Mouse (Mus musculus) adrenal gland (tissue): Measurements from ENCODE around the gene Cux2.

Experiments
- intact Hi-C: fragments of 180-260 bp; cut with DNase I; formaldehyde crosslinking; loops from one replicate; pipeline ENCODE4 v1.15.1; 2025
- long read RNA-seq, 2 experiments: library from polyadenylated mRNA; unstranded; transcript quantifications; one replicate each; pipeline ENCODE4 v2.0.0; 2020; ENCODE audit warnings: borderline replicate concordance in 1 of 2; ENCODE audit not compliant: insufficient replicate concordance in 1 of 2

Cux2 gene
- long read RNA-seq, experiment 1, partial matches to known transcripts = 0 of 10 reads
- long read RNA-seq, experiment 1, other reads (novel, unspliced or antisense) = 10 of 10 reads
- long read RNA-seq, experiment 2, partial matches to known transcripts = 0 of 7 reads
- long read RNA-seq, experiment 2, other reads (novel, unspliced or antisense) = 7 of 7 reads

- intact Hi-C loops = loop anchor here (1.0 to 10.0 kb wide), 3 partner anchors 39 to 155 kb away; no protein-coding TSS in a partner anchor
Observed at GRCm38 (mm10) chr5:122050017-122050831, at the start of gene Cux2. Gene Cux2 (minus strand): TSS chr5:122050102.

DNA sequence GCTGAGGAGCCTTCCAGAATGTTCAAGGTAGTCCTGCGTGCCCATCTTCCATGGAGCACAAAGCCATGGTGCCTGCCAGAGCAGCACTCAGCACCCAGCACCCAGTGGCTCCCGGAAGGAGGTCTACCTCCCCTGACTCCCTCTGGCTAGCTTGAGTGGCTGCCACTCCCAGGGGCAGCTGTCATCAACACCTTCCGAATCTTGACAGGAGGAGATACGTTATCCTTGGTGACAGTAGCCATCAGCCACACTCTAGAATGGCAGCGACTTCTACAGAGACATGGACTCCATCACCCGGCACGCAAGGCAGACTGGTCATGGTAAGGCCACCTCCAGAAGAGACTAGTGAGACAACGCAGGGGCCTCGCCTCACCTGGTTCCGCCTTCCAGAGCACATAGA, 44.5 kb upstream of the Cux2 start:
- intact Hi-C loops = no loop called here

- intact Hi-C loops = no loop called here
Observed at GRCm38 (mm10) chr5:122093734-122094133, 43.8 kb upstream of the Cux2 start.

GRCm38 (mm10) chr5:122092794-122093193, 42.9 kb upstream of the Cux2 start:
- intact Hi-C loops = no loop called here

- intact Hi-C loops = no loop called here
Observed at GRCm38 (mm10) chr5:122091070-122091469, 41.2 kb upstream of the Cux2 start.

GRCm38 (mm10) chr5:122089664-122090063, 39.8 kb upstream of the Cux2 start:
- intact Hi-C loops = loop anchor here (1.0 to 5.0 kb wide), 4 partner anchors 39 to 217 kb away; partner anchors contain the start of gene Cux2

GRCm38 (mm10) chr5:122088917-122089316, 39.0 kb upstream of the Cux2 start:
- intact Hi-C loops = loop anchor here (1.0 to 5.0 kb wide), 4 partner anchors 39 to 216 kb away; partner anchors contain the start of gene Cux2

DNA sequence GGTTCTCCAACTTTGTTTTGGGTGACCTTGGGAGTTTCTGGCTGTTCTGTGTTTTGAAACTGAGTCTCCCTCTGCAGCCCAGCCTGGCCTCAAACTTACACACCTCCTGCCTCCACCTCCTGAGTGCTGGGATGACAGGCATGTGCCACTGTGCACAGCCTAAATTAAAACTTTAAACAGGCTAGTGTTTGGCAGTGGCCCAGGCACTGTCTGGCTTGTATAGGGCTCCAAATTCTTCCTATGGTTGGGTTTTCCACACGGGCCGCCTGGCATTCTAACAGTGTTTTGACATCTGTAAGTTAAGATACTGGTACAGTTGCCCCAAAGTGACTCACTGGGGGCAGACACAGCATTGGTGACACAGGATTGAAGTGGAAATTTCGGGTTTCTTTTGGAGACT, 36.2 kb upstream of the Cux2 start:
- intact Hi-C loops = loop anchor here (5.0 kb wide), 1 partner anchor 189 kb away; no protein-coding TSS in a partner anchor

GRCm38 (mm10) chr5:122085291-122085690, 35.4 kb upstream of the Cux2 start:
- intact Hi-C loops = loop anchor here (5.0 kb wide), 1 partner anchor 188 kb away; no protein-coding TSS in a partner anchor

DNA sequence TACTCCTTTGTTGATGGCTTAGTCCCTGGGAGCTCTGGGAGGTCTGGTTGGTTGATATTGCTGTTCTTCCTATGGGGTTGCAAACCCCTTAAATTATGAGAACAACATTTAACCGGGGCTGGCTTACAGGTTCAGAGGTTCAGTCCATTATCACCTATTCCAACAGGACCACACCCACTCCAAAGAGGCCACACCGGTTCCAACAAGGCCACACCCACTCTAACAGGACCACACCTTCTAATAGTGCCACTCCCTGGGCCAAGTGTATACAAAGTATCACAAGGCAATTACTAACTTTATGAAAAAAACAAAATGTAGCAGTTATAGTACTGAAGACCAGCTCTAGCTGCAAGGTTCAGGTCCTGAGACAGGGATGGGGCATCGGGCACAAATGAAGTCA, 34.6 kb upstream of the Cux2 start:
- intact Hi-C loops = no loop called here

DNA sequence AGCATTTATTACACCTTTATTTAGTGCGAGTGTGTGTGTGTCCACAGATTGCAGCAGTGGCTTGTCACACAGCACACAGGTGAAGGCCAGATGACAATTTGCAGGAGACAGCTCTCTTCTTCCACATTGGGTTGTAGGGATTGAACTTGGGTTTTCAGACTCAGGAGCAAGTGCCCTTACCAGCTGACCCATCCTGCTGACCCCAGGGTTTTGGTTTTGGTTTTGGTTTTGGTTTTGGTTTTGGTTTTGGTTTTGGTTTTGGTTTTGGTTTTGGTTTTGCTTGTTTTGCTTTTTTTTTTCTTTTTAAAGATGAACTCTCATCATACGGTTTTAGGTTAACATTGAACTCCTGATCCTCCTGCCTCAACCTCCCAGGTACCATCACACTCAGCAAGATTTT, 33.4 kb upstream of the Cux2 start:
- intact Hi-C loops = no loop called here

GRCm38 (mm10) chr5:122081471-122081870, 31.6 kb upstream of the Cux2 start:
- intact Hi-C loops = no loop called here

DNA sequence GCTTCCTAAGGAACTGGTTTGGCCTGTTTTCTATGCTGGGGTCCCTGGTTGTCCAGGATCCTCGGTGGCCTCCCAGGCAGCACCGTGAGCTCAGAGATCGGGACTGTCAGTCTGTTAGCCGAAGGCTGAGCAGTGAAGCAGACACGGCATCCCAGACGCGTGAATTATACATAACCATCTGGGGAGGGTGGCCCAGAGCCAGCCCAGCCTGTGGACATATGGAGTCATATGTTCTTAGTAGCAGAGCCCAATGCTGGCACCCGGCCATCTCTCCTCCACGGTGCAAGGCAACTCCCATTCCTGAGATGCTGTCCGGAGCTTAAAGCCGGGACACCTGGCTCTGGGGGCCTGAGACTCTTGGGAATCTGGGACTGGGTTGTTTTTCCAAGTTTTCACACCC, 31.0 kb upstream of the Cux2 start:
- intact Hi-C loops = no loop called here

GRCm38 (mm10) chr5:122079796-122080195, 29.9 kb upstream of the Cux2 start:
- intact Hi-C loops = no loop called here

GRCm38 (mm10) chr5:122077244-122077643, 27.3 kb upstream of the Cux2 start:
- intact Hi-C loops = no loop called here

DNA sequence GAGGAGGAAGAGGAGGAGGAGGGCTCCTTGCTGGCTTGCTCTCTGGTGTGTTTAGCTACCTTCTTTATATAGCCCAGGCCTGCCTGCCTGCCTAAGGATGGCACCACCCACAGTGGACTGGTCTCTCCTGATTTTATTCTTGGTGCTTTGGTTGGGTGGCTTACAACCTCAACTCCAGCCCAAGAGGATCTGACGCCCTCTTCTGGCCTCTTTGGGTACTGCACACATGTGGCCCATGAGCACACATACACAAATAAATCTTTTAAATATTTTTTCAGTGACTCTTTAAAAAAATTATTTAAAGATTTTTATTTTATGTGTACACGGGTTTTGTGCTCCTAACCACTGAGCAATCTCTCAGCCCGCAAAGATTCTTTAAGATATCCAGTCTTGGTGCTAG, 25.8 kb upstream of the Cux2 start:
- intact Hi-C loops = no loop called here

DNA sequence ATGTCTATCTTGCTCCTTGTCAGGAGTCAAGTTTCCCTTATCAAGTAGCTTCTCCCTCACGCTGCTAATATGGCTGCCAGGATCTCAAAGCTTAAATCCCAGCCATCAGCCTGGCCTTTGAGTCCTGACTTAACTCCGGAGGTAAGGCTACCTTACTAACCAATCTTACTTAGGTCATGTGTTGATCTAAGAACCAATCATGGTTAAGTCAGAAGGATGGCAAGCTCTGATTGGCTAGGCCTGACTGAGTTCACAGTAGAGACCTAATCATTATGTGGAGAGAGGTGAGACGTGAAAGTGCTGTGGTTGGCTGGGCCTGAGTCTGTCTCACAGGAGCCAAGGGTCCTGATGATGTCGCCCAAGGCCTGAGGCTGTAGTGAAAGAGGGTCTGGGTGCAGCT, 22.1 kb upstream of the Cux2 start:
- intact Hi-C loops = no loop called here

- intact Hi-C loops = no loop called here
Observed at GRCm38 (mm10) chr5:122070963-122071800, 21.3 kb upstream of the Cux2 start.

DNA sequence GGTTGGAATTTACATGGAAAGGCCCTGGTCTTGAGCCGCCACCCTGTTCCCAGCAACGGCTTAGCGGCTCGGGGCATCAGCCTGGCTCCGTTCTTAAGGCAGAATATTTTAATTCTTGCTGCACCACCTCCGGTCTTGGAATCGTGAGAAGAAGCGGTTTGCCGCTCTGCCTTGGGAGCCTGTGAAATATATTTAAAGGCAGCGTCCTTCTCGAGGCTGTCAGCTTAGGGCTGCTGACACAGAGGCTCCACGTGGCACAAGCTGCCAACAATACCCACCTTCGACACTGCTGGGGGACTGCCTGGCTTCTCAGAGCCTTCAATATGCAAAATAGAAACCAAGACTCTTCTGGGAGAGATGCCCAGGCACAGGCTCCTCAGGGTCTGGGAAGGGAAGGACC, 18.7 kb upstream of the Cux2 start:
- intact Hi-C loops = no loop called here

DNA sequence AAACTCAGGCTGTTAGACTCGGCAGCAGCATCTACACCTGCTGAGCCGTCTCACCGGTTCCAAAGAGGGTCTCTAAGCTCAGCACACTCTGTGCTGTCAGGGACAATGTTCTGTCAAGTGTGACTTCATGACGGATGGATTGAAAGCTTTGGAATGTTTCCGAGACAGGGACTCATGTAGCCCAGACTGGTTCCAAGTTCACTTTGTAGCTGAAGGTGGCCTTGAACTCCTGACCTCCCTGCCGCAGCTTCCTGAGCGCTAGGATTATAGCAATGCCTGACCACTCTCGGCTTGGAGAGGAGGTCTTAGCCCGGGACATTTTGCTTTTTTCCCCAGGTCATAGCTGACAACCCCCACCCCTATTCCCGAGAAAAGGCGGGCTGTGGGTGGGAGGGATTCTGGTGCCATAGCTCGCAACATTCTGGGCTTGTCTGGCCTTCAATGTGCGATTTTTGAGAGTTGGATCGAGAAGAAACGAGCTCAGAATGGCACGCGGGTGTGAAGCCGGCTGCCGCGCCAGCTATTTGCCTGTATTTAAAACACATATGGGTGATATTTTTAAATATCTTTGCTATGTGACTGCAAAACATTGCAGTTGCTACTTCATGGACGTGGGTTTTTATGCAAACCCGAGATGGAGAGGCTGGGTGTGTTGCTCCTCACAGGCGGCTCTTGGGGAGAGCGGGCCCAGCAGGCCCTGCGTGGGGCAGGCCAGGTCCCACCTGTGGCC, 13.5 kb upstream of the Cux2 start:
- intact Hi-C loops = no loop called here

- intact Hi-C loops = no loop called here
Observed at GRCm38 (mm10) chr5:122062479-122062878, 12.6 kb upstream of the Cux2 start.
